Mouse (Mus musculus) forebrain, embryonic 12.5 days (tissue): ENCODE results near the gene Rasgef1b. TPM values are rescaled to one million over a fixed set of nuclear protein-coding genes. Genes with fewer than 3 reads are reported as not detected.

Source experiments
- ATAC-seq: fragments of 200-750 bp; cut with Nextera tagmentation; 2 replicates; pipeline ENCODE4 v1.8.0; 2017; ENCODE audit warnings: moderate TSS enrichment; ENCODE audit not compliant: low FRiP score
- H3K27ac ChIP-seq: fragments of 300-500 bp; sonication (generic); 2 replicates; pipeline ENCODE4 v1.5.1; 2016; ENCODE audit warnings: mild to moderate bottlenecking
- H3K27me3 ChIP-seq: fragments of 300-500 bp; sonication (generic); 2 replicates; pipeline ENCODE4 v1.6.1; 2016; ENCODE audit warnings: mild to moderate bottlenecking
- H3K36me3 ChIP-seq: fragments of 300-500 bp; sonication (generic); replicated peaks from 2 replicates; pipeline ENCODE4 v1.6.1; 2016; ENCODE audit warnings: mild to moderate bottlenecking
- H3K4me1 ChIP-seq: fragments of 300-500 bp; sonication (generic); 2 replicates; pipeline ENCODE4 v1.6.1; 2016
- H3K4me2 ChIP-seq: fragments of 300-500 bp; sonication (generic); 2 replicates; pipeline ENCODE4 v1.6.1; 2016; ENCODE audit warnings: mild to moderate bottlenecking, moderate library complexity
- H3K4me3 ChIP-seq: fragments of 300-500 bp; sonication (generic); replicated peaks from 2 replicates; pipeline ENCODE4 v1.5.1; 2016; ENCODE audit warnings: mild to moderate bottlenecking
- H3K9ac ChIP-seq: fragments of 300-500 bp; sonication (generic); 2 replicates; pipeline ENCODE4 v1.6.1; 2016; ENCODE audit warnings: mild to moderate bottlenecking
- H3K9me3 ChIP-seq: fragments of 300-500 bp; sonication (generic); 2 replicates; pipeline ENCODE4 v1.6.1; 2016
- WGBS: fragments of 180-500 bp; shearing (Covaris S2); methylation state at CpG from one replicate; pipeline ENCODE4 v1.1.7; 2016; 5-methylcytosine and 5-hydroxymethylcytosine counted together
- polyA plus RNA-seq: library from polyadenylated mRNA; unstranded; fragments of >200 nt; fragmentation: Nextera tagmentation; extraction: Ambion mirVana; gene quantifications from 2 replicates; pipeline ENCODE4 v1.2.1, GENCODE M21; 2016

The Rasgef1b gene
- polyA plus RNA-seq, 1 experiment from 2014 or later, result 36.6 TPM

DNA sequence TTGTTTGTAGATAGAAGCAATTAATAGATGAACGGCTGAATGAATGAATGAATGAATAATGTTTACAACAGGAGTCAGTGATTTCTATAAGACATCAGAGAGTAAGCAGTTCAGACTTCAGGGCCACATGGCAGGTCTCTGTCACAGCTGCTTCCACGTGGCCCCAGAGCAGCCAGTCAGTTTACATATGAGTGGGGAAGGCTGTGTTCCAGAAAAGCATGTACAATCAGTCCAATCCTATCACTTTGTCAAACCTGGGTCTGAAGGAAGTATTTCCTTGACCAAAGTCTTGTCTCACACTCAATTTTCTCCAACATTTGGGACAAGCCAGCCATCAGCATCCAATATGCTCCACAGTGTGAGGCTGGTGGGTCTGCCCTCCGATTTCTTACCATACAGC lies 278.4 kb downstream of the Rasgef1b start:
- Histone ChIP-seq H3K4me3 (no peak overlapping the region), H3K27ac (no peak overlapping the region), H3K4me2 (no peak overlapping the region), H3K9me3 (no peaks in the 10 kb centered on the region), H3K27me3 (peaks cover 3% of the 10 kb centered on the region; the same call in 1 of the 2 replicates), H3K4me1 (peaks cover 11% of the 10 kb centered on the region; the same call in 1 of the 2 replicates), H3K9ac (no peak overlapping the region), H3K36me3 (no peaks in the 10 kb centered on the region)
- ATAC-seq, result no peak
- 81% methylated on average over 3 of the region's 3 CpGs for WGBS

DNA sequence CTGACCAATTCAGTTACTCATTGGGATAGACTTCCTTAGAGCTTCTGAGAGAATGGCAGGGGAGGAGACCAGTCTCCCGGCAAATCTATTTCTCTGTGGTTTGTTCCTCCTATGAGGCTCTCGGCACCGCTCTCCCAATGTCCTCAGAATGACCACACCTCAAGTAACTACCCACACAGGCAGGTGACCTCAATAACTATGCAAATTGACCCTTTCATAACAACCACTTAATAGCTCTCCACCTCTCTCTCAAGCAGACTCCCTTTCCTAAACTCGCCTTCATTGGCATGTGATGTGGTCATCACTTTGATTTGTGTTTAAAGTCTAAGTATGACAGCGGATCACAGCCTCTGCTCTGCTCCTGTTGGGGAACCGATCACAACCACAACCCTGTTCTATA lies 281.4 kb downstream of the Rasgef1b start:
- 97% methylated on average over 6 of the region's 6 CpGs for WGBS
- H3K4me2 ChIP-seq, result no peak overlapping the region

DNA sequence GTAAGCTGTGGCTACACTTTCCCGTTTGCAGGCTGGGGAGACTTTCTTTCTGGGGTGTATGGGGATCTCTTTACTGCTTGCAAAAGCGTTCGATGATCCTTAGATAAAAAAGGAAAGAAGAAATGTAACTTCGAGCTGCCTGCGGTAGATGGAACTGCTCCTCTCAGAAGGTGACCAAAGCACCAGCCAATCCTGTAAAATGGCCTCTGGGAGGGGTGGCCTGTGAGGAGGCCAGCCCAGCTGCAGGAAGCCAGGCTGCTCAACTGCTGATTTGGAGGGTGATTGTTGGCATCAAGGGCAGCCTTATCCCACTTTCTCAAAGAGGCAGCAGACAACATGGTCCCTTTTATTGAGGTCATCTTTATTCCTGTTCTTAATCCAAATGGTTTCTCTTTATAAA lies 283.6 kb downstream of the Rasgef1b start:
- no peak for ATAC-seq
- H3K27ac ChIP-seq, result no peak overlapping the region
- no peak overlapping the region for H3K4me2 ChIP-seq
- peaks cover 4% of the 10 kb centered on the region; the same call in 1 of the 2 replicates for H3K4me1 ChIP-seq
- H3K27me3 ChIP-seq, result no peaks in the 10 kb centered on the region
- no peak overlapping the region for H3K4me3 ChIP-seq
- no peaks in the 10 kb centered on the region for H3K36me3 ChIP-seq
- H3K9ac ChIP-seq, result no peak overlapping the region
- 73% methylated on average over 5 of the region's 5 CpGs for WGBS
- no peaks in the 10 kb centered on the region for H3K9me3 ChIP-seq

More for the DNA sequence above, 281.4 kb downstream of the Rasgef1b start:
- Histone ChIP-seq H3K36me3 (no peaks in the 10 kb centered on the region), H3K27me3 (peaks cover 3% of the 10 kb centered on the region; the same call in 1 of the 2 replicates), H3K4me3 (no peak overlapping the region), H3K4me1 (peaks cover 14% of the 10 kb centered on the region), H3K9ac (no peak overlapping the region), H3K9me3 (no peaks in the 10 kb centered on the region), H3K27ac (no peak overlapping the region)
- no peak for ATAC-seq

DNA sequence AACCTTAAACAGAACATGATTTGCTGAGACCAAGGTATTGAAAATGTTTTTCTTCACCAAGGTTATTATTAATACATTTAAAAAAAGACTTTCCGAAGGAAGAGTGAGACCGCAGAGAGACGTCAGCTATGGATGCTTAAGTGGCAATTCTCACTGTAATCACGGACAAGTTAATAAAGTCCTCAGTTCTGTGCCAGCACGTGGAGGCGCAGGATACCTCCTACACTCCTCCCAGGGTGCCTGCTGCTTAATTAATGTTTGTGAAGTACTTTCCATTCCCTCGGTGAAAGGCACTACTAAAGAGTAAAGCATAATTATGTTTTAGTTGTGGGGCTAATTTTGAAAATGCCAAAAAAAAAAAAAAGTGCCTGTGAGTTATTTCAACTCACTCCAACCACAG lies 284.1 kb downstream of the Rasgef1b start:
- Histone ChIP-seq H3K27ac (no peak overlapping the region), H3K4me2 (no peak overlapping the region), H3K9ac (no peak overlapping the region), H3K4me1 (peaks cover 4% of the 10 kb centered on the region; the same call in 1 of the 2 replicates), H3K4me3 (no peak overlapping the region), H3K36me3 (no peaks in the 10 kb centered on the region), H3K9me3 (no peaks in the 10 kb centered on the region), H3K27me3 (no peaks in the 10 kb centered on the region)
- 46% methylated on average over 7 of the region's 7 CpGs for WGBS
- ATAC-seq, result no peak

DNA sequence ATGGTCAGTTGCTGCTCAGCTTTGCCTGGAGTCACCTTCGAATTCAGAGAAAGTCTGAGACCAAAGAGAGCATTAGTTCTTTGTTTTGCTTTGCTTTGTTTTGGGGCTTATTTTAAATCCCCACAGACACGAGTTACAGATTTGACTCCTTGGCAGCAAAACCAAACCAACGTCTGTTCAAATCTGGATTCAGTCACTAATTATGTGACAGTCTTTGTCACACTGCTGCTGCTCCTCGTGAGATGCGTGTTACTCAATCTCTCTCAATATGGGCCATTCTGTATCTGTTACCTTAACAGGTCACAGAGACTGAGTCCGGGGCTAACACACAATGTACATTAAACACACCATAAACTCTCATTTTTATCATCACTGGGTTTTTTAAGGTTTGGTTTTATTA lies 288.8 kb downstream of the Rasgef1b start:
- Histone ChIP-seq H3K4me1 (peaks cover 1% of the 10 kb centered on the region; the same call in 1 of the 2 replicates), H3K36me3 (no peaks in the 10 kb centered on the region), H3K4me2 (no peak overlapping the region), H3K4me3 (no peak overlapping the region), H3K27me3 (0 out of 2 replicates have a peak, but pooled peaks cover 5% of the 10 kb centered on the region), H3K27ac (no peak overlapping the region), H3K9ac (no peak overlapping the region), H3K9me3 (no peaks in the 10 kb centered on the region)
- 53% methylated on average over 6 of the region's 6 CpGs for WGBS
- no peak for ATAC-seq

DNA sequence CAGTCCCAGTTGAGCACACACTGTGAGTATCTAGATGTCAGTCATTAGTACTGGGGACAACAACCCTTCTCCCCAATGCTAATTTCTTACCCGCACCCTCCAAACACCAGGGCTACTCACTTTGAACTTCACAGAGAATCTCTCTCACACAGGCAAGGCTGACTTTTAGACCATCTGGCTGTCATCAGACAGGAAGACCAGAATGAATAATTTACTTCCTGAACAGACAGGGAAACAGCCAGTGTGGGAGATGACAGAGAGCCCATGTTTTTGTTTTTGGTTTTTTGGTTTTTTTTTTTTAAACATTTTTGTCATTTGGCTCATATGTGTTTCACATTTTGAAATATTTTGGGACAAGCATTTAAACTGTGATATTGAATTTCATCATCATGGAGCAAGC lies 290.3 kb downstream of the Rasgef1b start:
- Histone ChIP-seq H3K9ac (no peak overlapping the region), H3K4me3 (no peak overlapping the region), H3K27me3 (0 out of 2 replicates have a peak, but pooled peaks cover 5% of the 10 kb centered on the region), H3K36me3 (no peaks in the 10 kb centered on the region), H3K9me3 (no peaks in the 10 kb centered on the region), H3K4me2 (no peak overlapping the region), H3K4me1 (no peaks in the 10 kb centered on the region), H3K27ac (no peak overlapping the region)
- no peak for ATAC-seq
- 74% methylated on average over 1 of the region's 1 CpGs for WGBS

DNA sequence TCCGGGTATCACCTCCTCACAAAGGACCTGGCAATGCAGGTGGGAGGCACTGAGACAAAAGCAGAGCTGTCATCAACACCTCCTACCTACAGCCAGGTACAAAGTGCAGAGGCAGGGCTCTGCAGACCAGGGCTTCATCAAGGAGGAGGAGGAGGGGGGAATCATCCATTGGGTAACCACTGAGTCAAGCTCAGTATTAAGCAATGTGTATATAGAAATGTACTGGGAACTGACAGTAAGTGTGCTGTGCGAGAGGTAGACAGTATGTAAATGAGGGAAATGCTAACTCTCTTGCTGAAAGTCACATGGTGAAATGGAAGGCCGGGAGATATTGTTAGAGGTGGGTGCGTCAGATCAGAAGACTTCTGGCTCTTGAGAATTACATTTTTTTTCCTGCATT lies 294.6 kb downstream of the Rasgef1b start:
- Histone ChIP-seq H3K9me3 (no peaks in the 10 kb centered on the region), H3K27me3 (0 out of 2 replicates have a peak, but pooled peaks cover 4% of the 10 kb centered on the region), H3K27ac (no peak overlapping the region), H3K9ac (no peak overlapping the region), H3K4me3 (no peak overlapping the region), H3K4me2 (no peak overlapping the region), H3K4me1 (no peaks in the 10 kb centered on the region), H3K36me3 (no peaks in the 10 kb centered on the region)
- 86% methylated on average over 4 of the region's 4 CpGs for WGBS
- no peak for ATAC-seq

DNA sequence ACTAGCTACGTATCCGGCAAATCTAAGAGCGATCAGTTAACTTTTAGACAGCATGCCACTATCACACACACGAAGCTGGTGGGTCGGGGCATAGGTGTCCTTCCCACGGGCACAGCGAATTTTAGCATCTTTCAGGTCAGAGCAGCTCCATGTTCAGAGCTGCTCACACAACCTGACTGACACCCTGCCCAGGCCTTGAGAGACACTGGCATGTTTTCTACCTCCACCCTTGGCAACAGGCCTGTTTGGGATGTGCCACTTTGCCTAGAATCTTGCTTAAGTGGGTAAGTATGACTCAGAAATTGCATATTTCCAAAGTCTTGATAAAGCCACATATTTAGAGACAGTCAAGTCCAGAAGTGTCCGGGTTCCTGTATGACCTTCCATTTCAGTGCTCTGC lies 296.4 kb downstream of the Rasgef1b start:
- no peak overlapping the region for H3K4me3 ChIP-seq
- H3K4me1 ChIP-seq, result no peaks in the 10 kb centered on the region
- no peak overlapping the region for H3K4me2 ChIP-seq
- no peak for ATAC-seq
- H3K27ac ChIP-seq, result no peak overlapping the region
- no peaks in the 10 kb centered on the region for H3K9me3 ChIP-seq
- H3K27me3 ChIP-seq, result no peaks in the 10 kb centered on the region
- H3K36me3 ChIP-seq, result no peaks in the 10 kb centered on the region
- H3K9ac ChIP-seq, result no peak overlapping the region
- WGBS, result 91% methylated on average over 8 of the region's 8 CpGs

DNA sequence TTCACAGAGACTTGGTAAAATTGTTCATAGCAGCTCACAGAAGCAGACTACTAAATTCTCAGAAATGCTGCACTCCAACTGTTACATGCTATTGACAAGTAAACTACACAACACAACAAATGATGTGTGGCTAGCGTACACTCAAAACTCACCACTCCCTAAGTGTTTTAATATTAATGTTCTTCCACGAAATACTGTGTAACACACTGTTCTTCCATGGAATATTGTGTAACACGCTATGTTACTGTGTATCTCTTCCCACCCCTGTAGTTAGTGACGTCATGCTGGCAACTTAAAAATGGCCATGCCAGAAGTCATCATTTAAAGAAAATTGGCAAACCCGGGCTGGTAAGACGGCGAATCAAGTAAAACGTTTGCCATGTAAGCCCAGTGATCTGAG lies 299.6 kb downstream of the Rasgef1b start:
- H3K27me3 ChIP-seq, result no peaks in the 10 kb centered on the region
- H3K36me3 ChIP-seq, result no peaks in the 10 kb centered on the region
- H3K4me1 ChIP-seq, result no peaks in the 10 kb centered on the region
- 94% methylated on average over 8 of the region's 8 CpGs for WGBS
- no peak overlapping the region for H3K4me3 ChIP-seq
- no peak overlapping the region for H3K4me2 ChIP-seq
- no peak overlapping the region for H3K9ac ChIP-seq
- no peak for ATAC-seq
- H3K9me3 ChIP-seq, result no peaks in the 10 kb centered on the region
- no peak overlapping the region for H3K27ac ChIP-seq

DNA sequence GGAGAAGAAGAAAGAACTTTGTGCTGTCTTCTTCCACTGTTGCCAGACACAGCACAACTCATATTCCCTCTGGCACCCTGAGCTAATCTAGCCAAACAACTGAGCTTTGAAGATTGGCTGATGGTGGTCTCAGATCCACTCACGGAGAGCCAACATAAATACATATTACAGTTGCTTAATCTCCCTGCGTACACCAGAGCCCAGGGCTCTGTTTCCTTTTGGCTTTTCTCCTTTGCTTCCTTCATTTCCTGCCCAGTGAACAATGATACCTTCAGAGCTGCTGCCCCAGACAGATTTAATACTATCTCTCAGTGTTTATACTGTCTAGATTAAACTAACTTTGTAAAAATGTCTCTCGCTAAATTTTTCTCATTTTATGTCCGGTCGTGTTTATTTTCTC lies 300.2 kb downstream of the Rasgef1b start:
- 86% methylated on average over 5 of the region's 5 CpGs for WGBS
- Histone ChIP-seq H3K9me3 (no peaks in the 10 kb centered on the region), H3K27me3 (no peaks in the 10 kb centered on the region; the same call in 1 of the 2 replicates), H3K4me3 (no peak overlapping the region), H3K36me3 (no peaks in the 10 kb centered on the region), H3K27ac (no peak overlapping the region), H3K9ac (no peak overlapping the region), H3K4me2 (no peak overlapping the region), H3K4me1 (no peaks in the 10 kb centered on the region)
- no peak for ATAC-seq

DNA sequence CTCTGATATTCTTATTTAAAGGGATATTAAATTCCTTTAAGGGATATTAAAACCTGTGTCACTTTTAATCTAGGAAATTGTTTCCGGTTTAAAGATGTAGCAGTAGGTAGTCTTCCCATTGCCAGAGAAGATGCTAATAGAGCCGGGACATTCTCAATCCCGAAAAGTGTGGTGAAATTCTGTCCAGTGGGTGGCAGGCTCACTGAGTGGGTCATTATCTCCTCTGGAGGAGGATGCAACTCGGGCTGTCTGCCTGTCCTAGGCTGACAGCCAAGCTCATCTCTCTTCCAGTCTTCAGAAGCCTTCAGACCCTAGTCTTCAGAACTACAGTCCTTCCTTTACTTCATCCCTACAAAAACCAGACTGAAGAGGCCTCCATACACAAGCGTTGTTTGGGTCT lies 305.6 kb downstream of the Rasgef1b start:
- Histone ChIP-seq H3K36me3 (no peaks in the 10 kb centered on the region), H3K27ac (no peak overlapping the region), H3K9me3 (no peaks in the 10 kb centered on the region), H3K4me2 (no peak overlapping the region), H3K27me3 (no peaks in the 10 kb centered on the region; the same call in 1 of the 2 replicates), H3K4me1 (no peaks in the 10 kb centered on the region), H3K4me3 (no peak overlapping the region), H3K9ac (no peak overlapping the region)
- ATAC-seq, result no peak
- WGBS, result 85% methylated on average over 5 of the region's 5 CpGs

DNA sequence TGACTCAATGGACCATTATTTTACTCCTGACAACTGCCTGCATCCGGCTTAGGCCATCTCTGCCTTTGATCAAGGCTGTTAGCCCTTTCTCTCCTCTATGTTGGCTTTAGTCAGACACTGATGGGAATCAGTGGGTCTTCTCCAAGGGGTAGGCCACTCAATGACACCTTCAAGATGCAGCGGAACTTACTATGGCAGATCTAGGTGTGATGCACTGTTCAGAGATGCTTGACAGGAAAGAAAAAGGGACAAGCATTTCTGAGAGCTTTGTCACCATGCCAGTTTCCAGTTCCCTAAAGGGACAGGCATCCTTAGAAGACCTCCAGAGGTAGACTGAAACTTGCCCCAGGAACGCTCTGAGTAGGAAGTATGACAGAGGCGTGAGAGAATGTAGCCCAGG lies 306.0 kb downstream of the Rasgef1b start:
- WGBS, result 89% methylated on average over 4 of the region's 4 CpGs
- H3K36me3 ChIP-seq, result no peaks in the 10 kb centered on the region
- no peak for ATAC-seq

DNA sequence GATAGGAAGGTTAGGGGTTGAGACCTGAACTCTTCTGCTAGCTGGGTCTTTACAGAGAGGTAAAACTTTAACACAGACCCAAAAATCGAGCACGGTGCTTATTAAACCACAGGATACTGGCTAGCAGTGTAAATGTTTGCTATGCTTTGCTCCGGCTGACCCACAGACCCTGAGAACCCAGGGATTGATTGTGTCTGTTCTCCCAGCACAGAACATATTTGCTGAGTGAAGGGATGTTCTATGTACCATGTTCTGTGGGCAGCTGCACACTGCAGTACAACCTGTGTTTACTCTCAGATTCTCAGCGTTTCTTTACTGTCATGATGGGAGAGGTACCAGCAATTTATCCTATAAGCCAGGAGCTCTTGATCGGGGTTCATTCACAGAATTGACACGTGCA lies 306.8 kb downstream of the Rasgef1b start:
- Histone ChIP-seq H3K9ac (no peak overlapping the region), H3K9me3 (no peaks in the 10 kb centered on the region), H3K4me2 (no peak overlapping the region), H3K27me3 (no peaks in the 10 kb centered on the region; the same call in 1 of the 2 replicates), H3K27ac (no peak overlapping the region), H3K4me1 (no peaks in the 10 kb centered on the region), H3K36me3 (no peaks in the 10 kb centered on the region), H3K4me3 (no peak overlapping the region)
- ATAC-seq, result no peak
- WGBS, result 89% methylated on average over 6 of the region's 6 CpGs

More for the DNA sequence above, 306.0 kb downstream of the Rasgef1b start:
- Histone ChIP-seq H3K9ac (no peak overlapping the region), H3K4me1 (no peaks in the 10 kb centered on the region), H3K27me3 (no peaks in the 10 kb centered on the region; the same call in 1 of the 2 replicates), H3K4me3 (no peak overlapping the region), H3K9me3 (no peaks in the 10 kb centered on the region), H3K4me2 (no peak overlapping the region), H3K27ac (no peak overlapping the region)
